Mouse (Mus musculus) left cerebral cortex, adult 18-20 months (tissue): ENCODE data around the gene Smg7. TPM values are rescaled to one million over a fixed set of nuclear protein-coding genes. Genes with fewer than 3 reads are reported as not detected.

Experiments
- DNase-seq, 2 experiments: peaks; one replicate each; pipeline ENCODE4 v3.0.0; 2021 to 2022; ENCODE audit warnings: low spot score in 2 of 2, mixed read lengths in 1 of 2
- total RNA-seq, 2 experiments: library from RNA; stranded (reverse); gene quantifications; 2 replicates each; pipeline ENCODE4 v1.2.3; 2021

The Smg7 gene
- total RNA-seq, 2 experiments from 2014 or later = 94.9 to 99.6 TPM

DNA sequence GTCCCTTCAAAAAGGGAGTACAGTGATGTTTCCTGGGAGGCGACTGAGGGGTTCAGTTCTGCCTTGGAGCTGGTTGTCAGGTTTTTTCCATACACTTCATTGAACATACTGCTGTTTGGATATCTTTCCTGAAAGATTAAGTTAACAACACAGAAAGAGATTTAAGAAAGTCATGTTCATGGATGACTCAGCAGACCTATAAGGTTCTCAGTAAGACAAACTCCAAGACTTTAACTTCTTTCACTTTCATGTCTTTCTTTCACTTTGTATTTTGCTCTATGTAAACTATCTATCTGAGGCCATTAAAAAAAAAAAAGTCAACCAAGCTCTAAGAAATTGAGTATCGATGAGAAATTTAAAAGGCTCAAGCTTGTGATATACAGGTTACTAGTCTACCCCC, 61.4 kb downstream of the Smg7 start:
- DNase-seq = no peak

DNA sequence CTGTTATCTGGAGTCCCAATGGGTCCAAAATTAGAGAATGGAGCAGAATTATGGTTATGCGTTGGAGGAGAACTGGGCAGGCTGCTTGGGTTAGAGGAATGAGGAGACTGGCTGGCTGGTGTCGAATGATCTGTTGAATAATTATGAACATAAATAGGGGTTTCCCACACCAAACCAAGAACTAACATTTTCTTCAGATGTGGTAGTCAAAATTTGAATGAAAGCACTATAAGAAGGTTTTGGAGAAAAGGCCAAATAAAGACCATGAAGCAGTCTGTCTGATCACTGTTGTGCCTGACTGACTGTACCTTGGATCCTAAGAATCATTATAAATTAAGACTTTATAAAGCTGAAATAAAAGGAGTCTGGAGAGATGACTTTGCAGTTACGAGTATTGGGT, 62.1 kb downstream of the Smg7 start:
- no peak for DNase-seq

DNA sequence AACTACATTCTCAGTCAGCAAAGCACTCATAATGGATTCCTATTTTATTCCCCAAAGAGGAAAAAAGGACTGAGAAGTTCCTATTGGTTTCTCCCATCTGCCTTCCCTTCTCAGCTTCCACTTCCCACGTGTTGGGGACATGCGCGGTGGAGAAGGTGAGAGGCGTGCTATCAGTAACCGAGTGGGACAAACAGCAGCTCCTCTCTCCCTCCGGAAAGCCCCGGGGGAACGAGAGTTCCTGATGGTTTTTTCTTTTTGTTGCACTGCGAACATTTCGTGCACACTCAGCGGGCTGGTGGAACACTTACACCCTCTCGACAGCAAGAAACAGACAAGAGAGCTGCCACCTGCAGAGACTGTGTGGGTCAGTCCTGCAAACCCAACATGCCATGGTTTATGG, 63.6 kb downstream of the Smg7 start:
- DNase-seq = peak; percentile 62 to 75

DNA sequence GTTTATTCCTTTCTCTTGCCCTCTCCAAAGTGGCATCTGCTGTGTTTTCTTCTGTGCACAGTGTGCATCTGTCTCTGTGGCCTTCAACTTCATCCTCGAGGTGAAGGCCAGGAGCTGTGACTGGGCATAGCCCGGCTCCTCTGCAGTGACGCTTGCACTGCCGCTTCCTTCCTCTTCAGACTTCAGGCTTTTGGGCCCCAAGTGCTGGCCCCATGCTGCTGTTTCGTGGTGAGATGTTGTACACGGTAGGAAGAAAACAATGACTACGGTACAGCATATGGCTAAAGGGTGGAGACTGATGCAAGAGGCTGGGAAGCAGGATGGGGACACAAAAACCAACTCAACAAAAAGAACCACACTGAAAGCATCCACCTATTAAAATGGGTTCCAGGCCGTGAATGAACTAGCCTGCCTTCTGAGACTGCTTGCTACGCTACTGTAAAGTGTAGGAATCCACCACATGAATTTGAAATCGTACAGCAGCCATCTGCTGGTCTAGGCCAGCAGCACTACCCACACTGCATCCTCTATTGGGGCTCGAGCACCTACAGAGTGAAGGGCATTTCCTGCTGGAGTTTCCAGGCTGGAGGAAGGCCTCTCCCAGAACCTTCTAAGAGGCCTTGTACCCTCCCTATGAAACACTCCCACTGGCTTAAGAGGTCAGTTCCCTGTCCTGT, 64.3 kb downstream of the Smg7 start:
- DNase-seq = no peak

DNA sequence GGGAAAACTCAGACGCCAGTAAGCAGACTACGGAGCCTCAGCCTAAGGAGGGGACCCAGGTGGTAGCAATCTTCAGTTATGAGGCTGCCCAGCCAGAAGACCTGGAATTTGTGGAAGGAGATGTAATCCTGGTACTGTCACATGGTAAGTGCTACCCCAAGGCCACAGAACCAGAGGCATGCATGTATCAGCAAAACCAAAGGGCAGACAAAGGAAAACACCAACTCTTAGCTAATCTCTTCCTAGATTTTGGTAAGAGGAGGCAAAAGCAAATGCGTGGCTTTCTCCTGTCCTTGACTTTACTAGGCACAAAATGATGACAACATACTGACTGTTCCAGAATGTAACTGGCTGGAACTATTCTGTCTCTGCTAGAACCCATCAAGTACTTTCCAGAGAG, 67.4 kb downstream of the Smg7 start:
- no peak for DNase-seq

DNA sequence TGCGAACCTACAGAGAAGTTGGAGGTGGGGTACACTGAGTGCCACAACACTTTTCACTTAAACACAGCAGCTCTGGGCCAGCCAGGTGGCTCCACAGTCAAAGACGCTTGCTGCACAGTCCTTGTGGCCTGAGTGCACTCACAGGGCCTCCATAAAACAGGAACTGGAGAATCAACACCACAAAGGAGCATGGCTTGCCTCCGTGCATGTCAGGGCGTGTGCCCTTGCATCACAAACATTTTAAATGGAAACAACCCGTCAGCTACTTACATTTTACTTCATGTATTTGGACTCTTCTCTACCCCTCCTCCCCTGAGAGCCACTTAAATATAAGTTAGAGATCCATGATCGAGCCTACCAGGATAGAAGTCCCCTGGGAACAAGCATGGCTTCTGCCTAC, 70.1 kb downstream of the Smg7 start:
- DNase-seq = no peak

DNA sequence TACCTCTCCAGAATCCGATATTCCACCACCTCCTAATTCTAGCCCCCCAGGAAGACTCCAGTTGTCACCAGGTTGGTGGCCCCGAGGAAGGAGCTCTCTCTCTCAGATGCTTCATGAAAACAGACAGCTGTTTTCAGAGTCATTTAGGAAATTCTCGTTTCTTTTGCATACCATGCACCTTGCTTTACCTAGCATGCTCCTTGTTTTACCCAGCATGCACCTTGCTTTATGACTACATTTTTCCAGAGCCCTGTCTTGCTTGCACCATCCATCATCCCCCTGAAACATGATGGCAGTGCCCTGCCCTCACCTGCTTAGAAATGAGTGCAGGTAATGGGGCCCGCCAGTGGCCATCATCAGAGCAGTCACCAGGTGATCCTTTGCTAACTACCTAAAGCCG, 70.8 kb downstream of the Smg7 start:
- no peak for DNase-seq

DNA sequence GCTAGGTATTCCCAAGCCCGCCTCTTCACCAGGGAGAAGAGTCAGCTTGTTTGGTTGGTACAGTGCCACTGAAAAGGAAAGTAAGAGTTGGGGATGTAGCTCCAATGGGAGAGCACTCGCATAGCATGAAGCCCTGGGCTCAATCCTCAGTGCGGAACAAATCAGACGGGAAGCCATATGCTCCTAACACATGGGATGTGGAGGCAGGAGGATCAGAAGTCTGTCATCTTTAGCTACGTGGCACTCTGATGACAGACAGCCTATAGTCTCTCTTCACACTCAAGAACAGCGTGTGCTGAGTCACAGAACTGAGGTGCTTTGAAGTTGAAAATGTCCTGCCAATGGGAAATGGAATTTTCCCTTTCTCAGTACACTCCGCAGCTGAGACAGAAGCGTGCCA, 71.4 kb downstream of the Smg7 start:
- DNase-seq = peak; percentile 65 to 67

DNA sequence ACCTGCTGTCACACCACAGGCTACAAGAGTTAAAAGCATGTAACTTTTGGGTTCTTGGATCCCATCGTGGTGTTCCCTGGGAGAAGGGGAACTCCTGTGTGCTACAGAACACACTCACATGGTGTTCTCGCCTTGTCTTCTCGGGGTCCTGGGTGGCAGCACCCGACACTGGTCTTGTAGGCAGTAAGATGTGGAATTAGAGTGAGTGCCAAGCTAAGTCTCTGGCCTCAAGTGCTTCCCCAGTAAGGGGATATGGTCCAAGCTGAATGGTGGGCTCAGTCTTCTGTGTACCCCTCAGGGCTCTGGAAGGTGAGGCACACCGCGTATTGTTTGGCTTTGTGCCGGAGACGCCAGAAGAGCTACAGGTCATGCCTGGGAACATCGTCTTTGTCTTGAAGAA, 72.4 kb downstream of the Smg7 start:
- no peak for DNase-seq

DNA sequence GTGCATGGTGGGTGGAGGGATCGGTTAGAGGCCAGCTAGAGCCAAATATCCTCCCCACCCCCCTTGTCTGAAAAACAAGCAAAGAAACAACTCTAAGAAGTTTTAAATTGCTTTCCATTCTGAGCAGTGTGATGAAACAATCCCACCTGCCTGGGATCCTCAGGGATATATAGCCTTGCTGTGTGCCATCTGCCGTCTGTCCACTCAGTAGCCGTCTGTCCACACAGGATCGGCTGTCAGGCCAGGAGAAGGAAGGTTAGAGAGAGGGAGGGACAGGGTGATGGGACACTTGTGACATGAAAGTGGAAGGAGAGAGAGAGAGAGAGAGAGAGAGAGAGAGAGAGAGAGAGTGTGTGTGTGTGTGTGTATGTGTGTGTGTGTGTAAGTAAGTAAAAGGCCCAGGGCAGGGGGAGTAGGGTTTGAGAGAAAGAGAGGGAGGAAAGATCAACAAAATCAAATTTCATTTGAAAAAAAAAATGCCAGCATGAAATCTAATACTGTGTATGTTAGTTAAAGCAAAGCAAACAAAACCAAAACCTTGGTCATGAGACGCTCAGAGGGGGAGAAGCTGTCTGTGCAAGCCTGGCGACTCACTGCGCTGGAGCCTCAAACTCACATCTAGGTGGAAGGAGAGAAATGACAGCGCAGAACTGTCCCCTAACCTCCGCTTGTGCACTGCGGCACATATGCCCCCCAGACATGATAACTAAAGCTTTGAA, 73.7 kb downstream of the Smg7 start:
- no peak for DNase-seq

DNA sequence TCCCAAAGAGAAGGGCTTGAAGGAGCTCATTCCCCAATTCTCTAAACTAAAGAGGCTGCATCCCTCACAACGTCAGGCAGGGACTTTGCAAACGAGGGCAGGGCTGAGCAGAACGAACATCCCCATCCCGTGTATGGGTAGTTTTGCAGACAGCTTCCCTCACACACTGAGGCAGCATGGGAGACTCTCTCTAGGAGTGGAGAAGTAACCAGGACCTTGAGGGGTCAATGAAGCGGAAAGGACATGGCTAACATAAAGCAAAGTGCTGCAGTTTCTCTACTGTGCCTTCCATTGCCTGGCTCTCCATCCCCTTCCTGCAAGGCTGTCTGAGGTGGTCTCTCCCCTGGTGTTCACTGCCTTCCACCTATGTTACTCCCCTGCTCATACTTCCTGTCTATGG, 74.3 kb downstream of the Smg7 start:
- DNase-seq = no peak

DNA sequence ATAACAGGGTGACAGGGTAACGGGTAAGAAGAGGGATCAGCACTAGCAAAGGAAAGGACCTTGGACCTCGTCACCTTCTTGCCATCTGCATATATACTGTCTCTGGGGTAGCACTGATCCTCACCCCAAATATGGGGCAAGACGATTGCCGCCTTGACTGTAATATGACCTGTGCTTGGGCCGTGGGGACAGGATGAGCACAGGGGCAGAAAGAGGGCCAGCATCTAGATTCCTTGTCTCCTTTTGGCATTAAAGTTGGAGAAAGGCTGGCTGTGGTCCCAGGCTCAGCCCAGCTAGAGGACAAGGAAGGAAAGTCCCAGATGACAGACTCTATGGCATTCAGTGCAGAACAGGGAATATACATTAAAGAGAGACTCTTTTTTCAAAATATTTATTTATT, 76.0 kb downstream of the Smg7 start:
- DNase-seq = no peak

DNA sequence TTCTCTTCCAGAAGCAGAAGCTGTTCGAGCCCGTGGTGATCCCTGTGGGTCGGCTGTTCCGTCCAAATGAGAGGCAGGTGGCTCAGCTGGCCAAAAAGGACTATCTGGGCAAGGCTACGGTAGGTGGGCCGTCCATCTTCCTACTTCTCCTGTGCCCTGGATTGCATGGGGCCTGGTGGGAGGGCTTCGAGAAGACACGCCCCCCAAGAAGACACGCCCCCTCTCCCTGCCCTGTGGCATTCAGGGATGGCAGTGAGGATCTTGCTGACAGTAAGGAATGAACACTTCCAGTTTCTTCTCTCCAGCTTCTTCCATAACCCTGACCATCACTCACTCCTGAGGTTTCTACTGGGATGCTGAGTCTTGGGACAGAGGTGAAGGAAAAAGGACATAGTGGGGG, 78.2 kb downstream of the Smg7 start:
- no peak for DNase-seq

DNA sequence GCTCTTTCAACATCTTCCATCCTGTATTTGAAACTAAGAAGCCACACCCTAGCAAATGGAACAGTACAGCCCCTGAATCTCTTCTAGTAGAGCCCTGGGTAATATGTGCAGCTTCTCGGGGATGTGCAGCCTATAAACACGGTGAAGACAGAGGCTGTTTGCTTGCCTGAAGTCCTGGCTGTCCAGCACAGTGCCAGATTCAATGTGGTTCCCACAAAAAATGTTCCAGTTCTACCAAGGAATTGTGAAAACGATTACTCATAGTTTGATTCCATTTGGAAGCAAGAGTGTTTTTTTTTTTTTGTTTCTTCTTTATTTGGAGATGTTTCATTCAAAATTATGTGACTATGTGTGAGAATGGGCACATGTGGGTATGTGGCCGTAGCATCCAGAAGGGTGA, 80.7 kb downstream of the Smg7 start:
- no peak for DNase-seq

DNA sequence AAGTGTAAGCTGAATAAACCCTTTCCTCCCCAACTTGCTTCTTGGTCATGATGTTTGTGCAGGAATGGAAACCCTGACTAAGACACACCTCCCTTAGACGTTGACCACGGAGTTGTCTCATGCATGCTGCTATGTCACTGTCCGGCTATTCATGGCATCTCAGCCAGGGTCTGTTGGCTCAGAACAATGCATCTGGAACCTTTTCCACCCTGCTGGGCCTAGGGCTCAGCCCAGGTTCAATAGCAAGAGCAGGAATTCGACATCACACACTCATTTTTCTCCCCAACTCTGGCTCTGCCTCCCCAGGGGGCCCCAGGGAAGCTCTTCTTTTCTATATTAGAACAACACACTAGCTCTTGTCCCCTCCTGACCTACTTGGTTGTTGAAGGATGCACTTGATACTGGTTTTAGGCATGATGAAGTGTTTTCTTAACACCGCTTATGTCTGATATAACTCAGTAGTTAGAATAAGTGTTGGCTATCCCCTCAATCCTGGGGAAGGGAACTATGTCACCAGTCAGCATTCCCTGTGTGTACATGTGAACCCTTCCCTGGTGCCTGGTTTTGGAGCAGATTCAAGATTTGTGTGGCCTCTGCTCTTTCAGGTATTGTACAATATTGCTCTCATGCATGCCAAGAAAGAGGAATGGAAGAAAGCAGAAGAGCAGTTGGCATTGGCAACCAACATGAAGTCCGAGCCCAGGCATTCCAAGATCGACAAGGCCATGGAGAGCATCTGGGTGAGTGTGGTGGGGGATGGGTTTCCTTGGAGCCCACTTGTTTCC, 81.3 kb downstream of the Smg7 start:
- DNase-seq = no peak

DNA sequence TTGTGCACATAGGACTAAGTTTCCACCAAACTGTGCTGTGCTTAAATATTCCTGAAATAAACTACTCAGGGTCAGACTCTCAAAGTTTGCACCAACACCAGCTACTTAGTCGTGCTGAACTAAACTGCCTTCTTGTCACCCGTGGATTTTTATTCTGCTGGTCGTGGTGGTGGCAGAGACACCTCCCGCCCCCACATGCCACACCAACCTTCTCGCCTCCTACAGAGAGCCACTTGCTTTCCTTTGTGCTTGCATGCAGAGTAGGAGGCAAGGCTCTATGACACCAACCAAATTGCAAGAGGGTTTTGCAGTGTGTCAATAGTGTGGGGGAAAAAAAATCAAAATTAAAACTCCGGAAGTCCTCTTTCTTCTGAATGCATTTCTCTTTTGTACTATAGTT, 82.9 kb downstream of the Smg7 start:
- no peak for DNase-seq

DNA sequence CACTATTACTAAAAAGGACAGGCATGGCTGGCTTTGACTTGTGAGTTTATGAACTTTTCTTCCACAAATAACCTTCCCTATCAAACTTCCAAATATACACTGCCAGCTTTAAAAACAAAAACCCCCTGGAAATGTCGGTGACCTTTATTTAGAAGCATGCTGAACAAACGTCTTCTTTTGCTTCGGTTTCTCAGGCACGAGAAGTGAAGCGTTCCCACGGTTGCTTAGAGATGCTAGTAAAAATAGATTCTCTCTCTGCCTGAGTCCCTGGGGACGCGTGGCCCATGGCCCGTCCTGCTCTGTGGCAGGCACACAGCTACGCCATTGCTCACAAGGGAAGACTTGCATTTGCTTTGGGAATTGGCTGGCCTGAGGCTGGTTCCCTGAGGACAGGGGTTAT, 84.7 kb downstream of the Smg7 start:
- no peak for DNase-seq

DNA sequence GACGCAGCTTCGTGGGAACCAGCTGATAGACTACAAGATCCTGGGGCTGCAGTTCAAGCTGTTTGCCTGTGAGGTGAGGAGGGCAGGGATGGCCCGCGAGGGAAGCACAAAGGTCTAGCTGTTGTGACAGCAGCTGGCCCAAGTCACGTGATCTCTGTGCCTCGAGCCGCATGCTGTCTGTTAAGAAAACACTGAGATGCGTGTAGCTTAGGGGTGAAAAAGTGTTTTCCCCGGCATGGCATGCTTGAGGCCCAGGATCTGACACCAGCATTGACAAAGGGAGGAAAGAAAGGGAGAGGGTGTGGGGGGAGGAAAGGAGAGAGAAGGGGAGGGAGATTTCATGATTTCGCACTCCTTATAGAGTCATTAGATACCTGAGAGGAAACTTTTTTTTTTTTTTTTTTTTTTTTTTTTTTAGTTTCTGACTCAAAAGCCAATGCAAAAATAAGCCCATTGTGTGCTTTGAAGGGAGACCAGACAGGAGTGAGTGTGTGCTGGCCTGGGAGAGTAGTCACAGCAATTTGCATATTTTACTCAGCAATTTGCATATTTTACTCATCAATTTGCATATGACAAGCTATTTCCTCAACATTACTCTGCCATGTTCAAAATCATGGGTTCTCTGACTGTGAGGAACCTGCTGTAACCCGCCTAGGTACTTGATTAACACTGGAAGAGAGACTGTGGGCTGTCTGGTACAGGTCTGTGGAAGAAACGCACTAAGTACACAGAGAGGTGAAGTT, 85.2 kb downstream of the Smg7 start:
- DNase-seq = no peak

DNA sequence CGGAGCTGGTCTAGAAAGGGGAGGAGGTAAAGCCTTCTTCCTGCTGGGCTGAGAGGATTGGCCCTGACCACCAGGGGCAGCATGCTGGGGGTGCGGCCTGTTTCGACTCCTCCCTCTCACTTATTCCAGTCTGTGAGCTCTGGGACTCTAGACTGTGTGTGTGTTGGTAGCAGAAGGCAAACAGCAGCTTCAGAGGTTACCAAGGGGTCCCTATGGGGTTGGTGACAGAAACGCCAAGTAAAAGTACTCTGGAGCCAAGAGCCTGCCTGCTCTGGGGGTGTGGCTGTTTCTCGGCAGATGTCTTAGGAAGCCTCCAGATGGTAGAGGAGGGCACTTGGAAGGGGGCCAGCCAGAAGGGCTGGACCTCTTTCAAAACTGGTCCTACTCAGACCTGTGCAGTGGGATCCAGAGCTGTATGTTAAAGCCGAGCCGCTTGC, 87.2 kb downstream of the Smg7 start:
- DNase-seq = no peak

DNA sequence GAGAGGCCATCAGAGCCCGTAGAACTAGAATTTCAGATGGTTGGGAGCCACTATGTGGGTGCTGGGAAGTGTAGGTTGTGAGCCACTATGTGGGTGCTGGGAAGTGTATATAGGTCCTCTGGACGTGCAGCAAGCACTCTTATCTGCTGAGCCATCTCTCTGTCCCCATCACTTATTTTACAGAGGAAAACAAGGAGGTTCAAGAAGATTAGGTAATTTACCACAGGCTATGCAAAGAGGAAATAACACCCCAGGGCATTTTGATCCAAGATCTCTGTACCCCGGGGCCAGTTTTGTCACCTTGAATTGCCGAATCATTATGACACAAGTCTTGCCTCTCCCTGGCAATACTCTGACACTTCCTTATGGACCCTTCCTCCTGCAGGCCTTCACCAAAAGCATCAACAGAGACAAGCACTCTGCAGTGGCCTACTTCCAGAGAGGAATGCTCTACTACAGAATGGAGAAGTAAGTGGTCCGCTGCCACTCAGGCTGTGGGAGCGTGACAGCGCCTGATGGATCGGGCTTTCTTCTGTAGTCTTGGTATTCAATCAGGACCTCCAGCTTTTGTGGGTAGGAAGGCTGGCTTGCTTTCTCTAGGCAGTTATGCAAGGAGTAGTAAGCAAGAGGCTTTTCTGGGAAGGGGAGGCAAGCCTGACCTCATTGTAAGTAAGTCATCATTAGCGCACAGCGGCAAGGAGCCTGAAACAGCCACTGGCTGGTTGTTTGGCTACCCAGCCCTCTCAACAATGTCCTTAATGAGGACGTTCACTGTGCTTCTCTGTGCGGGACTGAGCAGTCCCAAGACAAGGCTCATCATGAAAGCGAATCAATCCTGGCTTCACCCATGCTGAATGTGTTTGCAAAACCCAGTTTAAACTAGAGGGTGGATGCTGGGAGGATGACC, 91.7 kb downstream of the Smg7 start:
- no peak for DNase-seq
